Mouse (Mus musculus) heart, embryonic 11.5 days (tissue): ENCODE measurements at regions not wholly inside any gene's neighbourhood (a gene's known extent, or its start where the extent isn't known, plus 50 kb on each side); places are given as distances from the start of the nearest gene placed in this dataset.

Experiments used
- ATAC-seq: fragments of 200-750 bp; cut with Nextera tagmentation; replicated peaks from 2 replicates; pipeline ENCODE4 v1.8.0; 2017; ENCODE audit warnings: moderate library complexity; ENCODE audit not compliant: insufficient number of reproducible peaks, low FRiP score, low TSS enrichment
- H3K27ac ChIP-seq: fragments of 300-500 bp; sonication (generic); 2 replicates; pipeline ENCODE4 v1.5.1; 2014; ENCODE audit warnings: mild to moderate bottlenecking, low read depth, low read length
- H3K27me3 ChIP-seq: fragments of 300-500 bp; sonication (generic); 2 replicates; pipeline ENCODE4 v1.6.1; 2014; ENCODE audit warnings: mild to moderate bottlenecking, low read length, mixed read lengths; ENCODE audit not compliant: control insufficient read depth, insufficient read depth
- H3K36me3 ChIP-seq: fragments of 300-500 bp; sonication (generic); 2 replicates; pipeline ENCODE4 v1.6.1; 2014; ENCODE audit warnings: mild to moderate bottlenecking, low read length, moderate library complexity, mixed read lengths; ENCODE audit not compliant: control insufficient read depth, insufficient read depth
- H3K4me1 ChIP-seq: fragments of 300-500 bp; sonication (generic); 2 replicates; pipeline ENCODE4 v1.6.1; 2014; ENCODE audit warnings: low read length; ENCODE audit not compliant: control insufficient read depth, insufficient read depth
- H3K4me2 ChIP-seq: fragments of 300-500 bp; sonication (generic); 2 replicates; pipeline ENCODE4 v1.6.1; 2014; ENCODE audit warnings: mild to moderate bottlenecking, moderate library complexity
- H3K4me3 ChIP-seq: fragments of 300-500 bp; sonication (generic); 2 replicates; pipeline ENCODE4 v1.5.1; 2014; ENCODE audit warnings: low read depth, low read length
- H3K9ac ChIP-seq: fragments of 300-500 bp; sonication (generic); 2 replicates; pipeline ENCODE4 v1.6.1; 2014; ENCODE audit warnings: mild to moderate bottlenecking, low read depth, low read length, moderate library complexity
- H3K9me3 ChIP-seq: fragments of 300-500 bp; sonication (generic); replicated peaks from 2 replicates; pipeline ENCODE4 v1.6.1; 2016; ENCODE audit warnings: low read length; ENCODE audit not compliant: control insufficient read depth
- WGBS: fragments of 180-500 bp; shearing (Covaris S2); extraction: QIAGEN DNeasy Blood & Tissue Kit; methylation state at CpG from one replicate; pipeline ENCODE4 v1.1.7; 2014; ENCODE audit not compliant: insufficient replicate concordance; 5-methylcytosine and 5-hydroxymethylcytosine counted together

DNA sequence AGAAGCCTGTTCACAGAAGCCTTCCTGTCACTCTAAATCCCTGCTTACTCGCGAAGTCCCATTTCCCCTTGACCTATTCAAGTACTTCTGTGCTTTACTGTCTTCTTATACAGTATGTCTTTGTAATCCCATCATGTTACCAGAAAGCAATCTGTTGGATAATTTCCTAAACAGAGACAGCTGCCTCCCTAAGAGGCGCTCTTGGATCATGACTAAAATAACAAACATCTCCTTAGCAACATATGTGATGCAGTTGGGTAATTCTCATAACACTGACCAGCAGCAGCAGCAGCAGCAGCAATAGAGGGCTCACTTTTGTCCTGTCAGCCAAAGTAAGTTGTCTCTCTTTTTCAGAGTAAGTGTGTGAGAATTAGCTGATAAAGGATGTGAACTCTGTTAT, 138.1 kb upstream of the Gm11114 start:
- ATAC-seq = no peak
- no peak overlapping the region for H3K27ac ChIP-seq
- H3K4me2 ChIP-seq = no peak overlapping the region
- H3K9me3 ChIP-seq = no peaks in the 10 kb centered on the region
- H3K36me3 ChIP-seq = no peaks in the 10 kb centered on the region
- H3K4me3 ChIP-seq = no peak overlapping the region
- WGBS = 67% methylated on average over 3 of the region's 3 CpGs
- H3K27me3 ChIP-seq = no peaks in the 10 kb centered on the region
- no peaks in the 10 kb centered on the region for H3K4me1 ChIP-seq
- no peak overlapping the region for H3K9ac ChIP-seq

DNA sequence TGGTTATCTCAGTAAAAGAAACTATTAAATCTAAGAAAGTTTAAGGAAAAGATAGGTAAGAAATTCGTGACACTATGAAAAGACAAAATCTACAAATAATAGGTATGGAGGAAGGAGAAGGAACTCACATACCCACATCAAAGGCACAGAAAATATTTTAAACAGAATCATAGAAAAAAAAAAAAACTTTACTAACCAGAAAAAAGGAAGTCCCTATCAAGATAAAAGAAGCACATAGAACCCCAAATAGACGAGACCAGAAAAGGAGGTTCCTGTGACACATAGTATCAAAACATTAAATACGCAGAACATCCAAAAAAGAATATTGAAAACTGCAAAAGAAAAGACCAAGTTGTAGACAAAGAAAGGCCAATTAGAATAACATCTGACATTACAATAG, 111.4 kb upstream of the Gm11114 start:
- Histone ChIP-seq H3K4me3 (no peak overlapping the region), H3K27ac (no peak overlapping the region), H3K27me3 (no peaks in the 10 kb centered on the region), H3K4me1 (no peaks in the 10 kb centered on the region), H3K36me3 (no peaks in the 10 kb centered on the region), H3K9me3 (no peaks in the 10 kb centered on the region), H3K4me2 (no peak overlapping the region), H3K9ac (no peak overlapping the region)
- WGBS = 62% methylated on average over 3 of the region's 3 CpGs
- ATAC-seq = no peak

DNA sequence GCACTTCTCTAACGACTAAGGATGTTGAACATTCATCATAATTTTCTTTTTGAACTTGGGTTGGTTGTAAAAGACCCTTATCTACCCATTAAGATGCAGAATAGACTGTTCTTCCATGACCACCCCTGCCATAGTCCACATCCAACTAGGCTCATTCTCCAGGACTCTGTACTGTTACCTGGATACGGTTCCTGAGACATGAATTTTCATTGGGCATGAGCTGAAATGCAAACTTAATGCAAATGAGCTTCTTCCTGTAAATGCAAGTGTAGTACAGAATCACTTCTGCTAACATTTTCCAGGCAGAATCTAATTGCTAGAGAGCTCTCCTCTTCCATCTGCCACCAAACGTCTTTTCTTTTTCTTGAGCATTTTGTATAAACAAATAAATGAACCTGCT, 87.7 kb upstream of the Gm11114 start:
- no peaks in the 10 kb centered on the region for H3K9me3 ChIP-seq
- H3K4me3 ChIP-seq = no peak overlapping the region
- 68% methylated on average over 3 of the region's 3 CpGs for WGBS
- no peaks in the 10 kb centered on the region for H3K27me3 ChIP-seq
- no peak overlapping the region for H3K4me2 ChIP-seq
- no peaks in the 10 kb centered on the region for H3K36me3 ChIP-seq
- no peak overlapping the region for H3K9ac ChIP-seq
- H3K4me1 ChIP-seq = no peaks in the 10 kb centered on the region
- no peak for ATAC-seq
- H3K27ac ChIP-seq = no peak overlapping the region
